Mouse (Mus musculus) CH12.LX (cell line): ENCODE measurements around the gene Arl15. TPM values are rescaled to one million over a fixed set of nuclear protein-coding genes. Genes with fewer than 3 reads are reported as not detected.

Experiments used
- DNase-seq: peaks from one replicate; pipeline ENCODE4 v3.0.0-alpha.2; 2013; ENCODE audit errors: extremely low read depth
- H3K27ac ChIP-seq: 2 replicates; pipeline ENCODE4 v1.5.1; 2012; ENCODE audit warnings: low read depth, mild to moderate bottlenecking, control low read depth, moderate library complexity; ENCODE audit not compliant: insufficient read depth
- H3K27me3 ChIP-seq: replicated peaks from 2 replicates; pipeline ENCODE3; 2012; ENCODE audit warnings: inconsistent platforms
- H3K36me3 ChIP-seq, 2 experiments: replicated peaks in 1 of 2; 2 replicates each; pipeline versions ENCODE3 to v1.6.1; 2012; ENCODE audit warnings: inconsistent platforms in 1 of 2, low read length in 1 of 2, mild to moderate bottlenecking in 1 of 2, mixed read lengths in 1 of 2, moderate library complexity in 1 of 2; ENCODE audit not compliant: control insufficient read depth in 1 of 2, insufficient read depth in 1 of 2
- H3K4me1 ChIP-seq, 2 experiments: 2 replicates each; pipeline ENCODE4 v1.6.1; 2012; ENCODE audit warnings: inconsistent platforms in 1 of 2, moderate library complexity in 1 of 2; ENCODE audit not compliant: insufficient read depth in 2 of 2, control insufficient read depth in 1 of 2
- H3K4me2 ChIP-seq: 2 replicates; pipeline ENCODE4 v1.6.1; 2012; ENCODE audit warnings: low read depth, mild to moderate bottlenecking, control low read depth; ENCODE audit not compliant: poor library complexity, insufficient read depth, severe bottlenecking
- H3K4me3 ChIP-seq, 3 experiments: fragments of 150-350 bp in 1 of 3; sonication (generic) in 1 of 3; replicated peaks in 1 of 3; 2 replicates each; pipeline versions ENCODE3 to v1.5.1; 2011 to 2012; ENCODE audit warnings: low read depth in 2 of 3, low read length in 2 of 3, mild to moderate bottlenecking in 2 of 3, moderate library complexity in 2 of 3, control low read depth in 1 of 3, improper control_type of control experiment in 1 of 3, inconsistent platforms in 1 of 3, mixed read lengths in 1 of 3; ENCODE audit not compliant: poor library complexity in 1 of 3
- H3K79me2 ChIP-seq: replicated peaks from 2 replicates; pipeline ENCODE4 v1.6.1; 2012; ENCODE audit warnings: mild to moderate bottlenecking, moderate library complexity; ENCODE audit not compliant: control insufficient read depth, poor library complexity, insufficient read depth, severe bottlenecking; ENCODE audit errors: extremely low read depth
- H3K9ac ChIP-seq: 2 replicates; pipeline ENCODE4 v1.6.1; 2012; ENCODE audit warnings: low read depth, mild to moderate bottlenecking, control low read depth, moderate library complexity; ENCODE audit not compliant: insufficient read depth
- H3K9me3 ChIP-seq: replicated peaks from 2 replicates; pipeline ENCODE3; 2012; ENCODE audit warnings: low read length, inconsistent platforms, mixed read lengths
- BHLHE40 ChIP-seq: IDR thresholded peaks from 2 replicates; pipeline ENCODE4 v1.6.1; 2011; ENCODE audit warnings: mild to moderate bottlenecking, low read depth, low read length, improper control_type of control experiment
- CHD2 ChIP-seq: IDR thresholded peaks from 2 replicates; pipeline ENCODE4 v1.6.1; 2011; ENCODE audit warnings: low read length, improper control_type of control experiment
- E2F4 ChIP-seq: IDR thresholded peaks from 2 replicates; pipeline ENCODE4 v1.6.1; 2011; ENCODE audit warnings: low read depth, low read length, improper control_type of control experiment; ENCODE audit not compliant: insufficient replicate concordance
- ETS1 ChIP-seq: conservative IDR thresholded peaks from 2 replicates; pipeline ENCODE4 v1.6.1; 2012; ENCODE audit warnings: low read depth, mild to moderate bottlenecking, inconsistent platforms, low read length, improper control_type of control experiment, moderate library complexity
- HCFC1 ChIP-seq: IDR thresholded peaks from 2 replicates; pipeline ENCODE4 v1.6.1; 2012; ENCODE audit warnings: low read depth, mild to moderate bottlenecking, inconsistent platforms, low read length, improper control_type of control experiment
- JUN ChIP-seq: IDR thresholded peaks from 2 replicates; pipeline ENCODE4 v1.6.1; 2011; ENCODE audit warnings: low read depth, mild to moderate bottlenecking, low read length, improper control_type of control experiment, moderate library complexity; ENCODE audit not compliant: insufficient read depth
- KAT2A ChIP-seq: IDR thresholded peaks from 2 replicates; pipeline ENCODE4 v1.6.1; 2012; ENCODE audit warnings: low read length, improper control_type of control experiment, inconsistent platforms; ENCODE audit not compliant: insufficient replicate concordance
- MAFK ChIP-seq: IDR thresholded peaks from 2 replicates; pipeline ENCODE4 v1.6.1; 2011; ENCODE audit warnings: low read length, improper control_type of control experiment; ENCODE audit not compliant: insufficient replicate concordance
- MAX ChIP-seq: IDR thresholded peaks from 2 replicates; pipeline ENCODE4 v1.6.1; 2011; ENCODE audit warnings: low read length, improper control_type of control experiment
- MAZ ChIP-seq: IDR thresholded peaks from 2 replicates; pipeline ENCODE4 v1.6.1; 2012; ENCODE audit warnings: low read depth, mild to moderate bottlenecking, inconsistent platforms, low read length, improper control_type of control experiment, moderate library complexity
- MXI1 ChIP-seq: IDR thresholded peaks from 2 replicates; pipeline ENCODE4 v1.6.1; 2011; ENCODE audit warnings: mild to moderate bottlenecking, low read depth, low read length, improper control_type of control experiment
- MYC ChIP-seq: IDR thresholded peaks from 2 replicates; pipeline ENCODE4 v1.6.1; 2011; ENCODE audit warnings: low read depth, mild to moderate bottlenecking, improper control_type of control experiment, low read length
- NRF1 ChIP-seq: IDR thresholded peaks from 2 replicates; pipeline ENCODE4 v1.6.1; 2014; ENCODE audit warnings: low read depth, mild to moderate bottlenecking, inconsistent platforms, low read length, improper control_type of control experiment, moderate library complexity
- PAX5 ChIP-seq: IDR thresholded peaks from 2 replicates; pipeline ENCODE4 v1.6.1; 2012; ENCODE audit warnings: low read length, inconsistent platforms, mixed read lengths
- POLR2AphosphoS2 ChIP-seq: IDR thresholded peaks from 2 replicates; pipeline ENCODE4 v1.6.1; 2011; ENCODE audit warnings: low read depth, low read length, improper control_type of control experiment
- SIN3A ChIP-seq: IDR thresholded peaks from 2 replicates; pipeline ENCODE4 v1.6.1; 2012; ENCODE audit warnings: low read length, improper control_type of control experiment, inconsistent platforms
- TBP ChIP-seq: conservative IDR thresholded peaks from 2 replicates; pipeline ENCODE4 v1.6.1; 2011; ENCODE audit warnings: low read depth, low read length, improper control_type of control experiment
- UBTF ChIP-seq: IDR thresholded peaks from 2 replicates; pipeline ENCODE4 v1.6.1; 2012; ENCODE audit warnings: low read depth, mild to moderate bottlenecking, inconsistent platforms, low read length, improper control_type of control experiment, moderate library complexity
- USF1 ChIP-seq: IDR thresholded peaks from 2 replicates; pipeline ENCODE4 v1.6.1; 2014; ENCODE audit warnings: low read depth, mild to moderate bottlenecking, inconsistent platforms, low read length, improper control_type of control experiment
- USF2 ChIP-seq: conservative IDR thresholded peaks from 2 replicates; pipeline ENCODE4 v1.6.1; 2011; ENCODE audit warnings: low read depth, low read length, improper control_type of control experiment
- ZMIZ1 ChIP-seq: IDR thresholded peaks from 2 replicates; pipeline ENCODE4 v1.6.1; 2012; ENCODE audit warnings: low read depth, mild to moderate bottlenecking, inconsistent platforms, low read length, improper control_type of control experiment
- ZNF384 ChIP-seq: IDR thresholded peaks from 2 replicates; pipeline ENCODE4 v1.6.1; 2012; ENCODE audit warnings: low read depth, low read length, improper control_type of control experiment, inconsistent platforms
- dilution Hi-C: fragments of 300-500 bp; cut with MboI; formaldehyde crosslinking; loops from 2 replicates; pipeline ENCODE4 v1.14.3; 2020; ENCODE audit warnings: low sequenced_read_pairs; ENCODE audit not compliant: extremely low pct_unique_long_range_greater_than_20kb, extremely low pct_ligation_motif_present
- in situ Hi-C: fragments of 300-500 bp; cut with MboI; formaldehyde crosslinking; loops from 3 replicates; pipeline ENCODE4 v1.14.3; 2019; ENCODE audit warnings: low sequenced_read_pairs, low pct_ligation_motif_present, low pct_unique_long_range_greater_than_20kb, mixed read lengths
- polyA plus RNA-seq: library from polyadenylated mRNA; unstranded; fragments of >175 nt; gene quantifications from 2 replicates; pipeline ENCODE4 v1.2.1, GENCODE M21; 2012; ENCODE audit warnings: low read depth; ENCODE audit not compliant: insufficient read length
- total RNA-seq, 2 experiments: library from RNA; depleted of rRNA; stranded (reverse); fragments of 300-350 nt in 1 of 2; fragments of >200 nt in 1 of 2; gene quantifications; 2 replicates each; pipeline ENCODE4 v1.2.3; 2012 to 2014

The Arl15 gene
- total and polyA plus RNA-seq, 3 experiments: 2.2 to 5.2 (median 4.8) TPM

- Histone ChIP-seq H3K4me3 (no peak overlapping the region), H3K4me1 (no peaks in the 10 kb centered on the region), H3K27ac (no peak overlapping the region), H3K9ac (no peak overlapping the region), H3K4me2 (no peak overlapping the region), H3K9me3 (no peaks in the 10 kb centered on the region), H3K79me2 (no peaks in the 10 kb centered on the region), H3K27me3 (no peaks in the 10 kb centered on the region), H3K36me3 (peaks cover 0 to 4% of the 10 kb centered on the region in 2 experiments)
- in situ Hi-C loops (no loop called here), dilution Hi-C loops (no loop called here)
- DNase-seq: no peak
- no peak for TF ChIP-seq JUN
- no peak for TF ChIP-seq ETS1
- no peak for TF ChIP-seq TBP
These were observed 223.6 kb downstream of the Arl15 start for GRCm38 (mm10) chr13:114017928-114018327.

- H3K36me3 ChIP-seq: peaks cover 0 to 6% of the 10 kb centered on the region in 2 experiments
- no peaks in the 10 kb centered on the region for H3K9me3 ChIP-seq
- no peak for TF ChIP-seq POLR2AphosphoS2
- no peak for TF ChIP-seq MAX
- no peak for TF ChIP-seq USF2
- TF ChIP-seq ZNF384: no peak
- no peak for TF ChIP-seq BHLHE40
- TF ChIP-seq TBP: no peak
- TF ChIP-seq ZMIZ1: no peak
- no peak for TF ChIP-seq CHD2
- TF ChIP-seq SIN3A: no peak
- no peak for TF ChIP-seq MYC
- no peak for TF ChIP-seq E2F4
- TF ChIP-seq MAFK: no peak
- TF ChIP-seq UBTF: no peak
- TF ChIP-seq KAT2A: no peak
- TF ChIP-seq NRF1: no peak
- no peak for TF ChIP-seq PAX5
- TF ChIP-seq MAZ: no peak
- no peak for TF ChIP-seq MXI1
- TF ChIP-seq HCFC1: no peak
- TF ChIP-seq USF1: no peak
- H3K27me3 ChIP-seq: no peaks in the 10 kb centered on the region
- no peak overlapping the region for H3K9ac ChIP-seq
- H3K4me3 ChIP-seq: no peak overlapping the region
- dilution Hi-C loops (no loop called here), in situ Hi-C loops (no loop called here)
- peaks cover 3 to 12% of the 10 kb centered on the region in 2 experiments for H3K4me1 ChIP-seq
- H3K4me2 ChIP-seq: no peak overlapping the region
- DNase-seq: no peak
- H3K79me2 ChIP-seq: no peaks in the 10 kb centered on the region
- no peak overlapping the region for H3K27ac ChIP-seq
These were observed 229.2 kb downstream of the Arl15 start for GRCm38 (mm10) chr13:114023541-114023940.
